Mouse (Mus musculus) embryonic facial prominence, embryonic 14.5 days (tissue): ENCODE measurements around the gene 1700069L16Rik. TPM values are rescaled to one million over a fixed set of nuclear protein-coding genes. Genes with fewer than 3 reads are reported as not detected.

Source experiments
- ATAC-seq: fragments of 200-750 bp; cut with Nextera tagmentation; 2 replicates; pipeline ENCODE4 v1.8.0; 2017; ENCODE audit warnings: low read depth, moderate number of reproducible peaks, moderate TSS enrichment
- DNase-seq: peaks from one replicate; pipeline ENCODE4 v3.0.0-alpha.2; 2015; ENCODE audit warnings: low spot score
- H3K27ac ChIP-seq: fragments of 300-500 bp; sonication (generic); replicated peaks from 2 replicates; pipeline ENCODE4 v1.5.1; 2014; ENCODE audit warnings: low read depth, mild to moderate bottlenecking, low read length, moderate library complexity
- H3K27me3 ChIP-seq: fragments of 300-500 bp; sonication (generic); replicated peaks from 2 replicates; pipeline ENCODE4 v1.6.1; 2014; ENCODE audit warnings: low read length; ENCODE audit not compliant: control insufficient read depth, insufficient read depth
- H3K36me3 ChIP-seq: fragments of 300-500 bp; sonication (generic); 2 replicates; pipeline ENCODE4 v1.6.1; 2014; ENCODE audit warnings: low read length, mixed read lengths; ENCODE audit not compliant: control insufficient read depth, insufficient read depth
- H3K4me1 ChIP-seq: fragments of 300-500 bp; sonication (generic); 2 replicates; pipeline ENCODE4 v1.6.1; 2014; ENCODE audit warnings: antibody characterized with exemption, low read length; ENCODE audit not compliant: control insufficient read depth, insufficient read depth
- H3K4me2 ChIP-seq: fragments of 300-500 bp; sonication (generic); 2 replicates; pipeline ENCODE4 v1.6.1; 2014; ENCODE audit warnings: low read depth, mild to moderate bottlenecking, low read length, moderate library complexity, mixed read lengths
- H3K4me3 ChIP-seq: fragments of 300-500 bp; sonication (generic); 2 replicates; pipeline ENCODE4 v1.5.1; 2014; ENCODE audit warnings: low read depth, mild to moderate bottlenecking, low read length
- H3K9ac ChIP-seq: fragments of 300-500 bp; sonication (generic); 2 replicates; pipeline ENCODE4 v1.6.1; 2014; ENCODE audit warnings: low read depth, mild to moderate bottlenecking, low read length, moderate library complexity, mixed read lengths
- H3K9me3 ChIP-seq: fragments of 300-500 bp; sonication (generic); 2 replicates; pipeline ENCODE4 v1.6.1; 2016; ENCODE audit warnings: low read length; ENCODE audit not compliant: control insufficient read depth
- WGBS: fragments of 180-500 bp; shearing (Covaris S2); extraction: QIAGEN DNeasy Blood & Tissue Kit; methylation state at CpG from one replicate; pipeline ENCODE4 v1.1.7; 2014; 5-methylcytosine and 5-hydroxymethylcytosine counted together
- polyA plus RNA-seq: library from polyadenylated mRNA; unstranded; fragments of >200 nt; fragmentation: Nextera tagmentation; extraction: Ambion mirVana; gene quantifications from 2 replicates; pipeline ENCODE4 v1.2.1, GENCODE M21; 2014

Gene 1700069L16Rik
- polyA plus RNA-seq, 1 experiment from 2014 or later: not detected

DNA sequence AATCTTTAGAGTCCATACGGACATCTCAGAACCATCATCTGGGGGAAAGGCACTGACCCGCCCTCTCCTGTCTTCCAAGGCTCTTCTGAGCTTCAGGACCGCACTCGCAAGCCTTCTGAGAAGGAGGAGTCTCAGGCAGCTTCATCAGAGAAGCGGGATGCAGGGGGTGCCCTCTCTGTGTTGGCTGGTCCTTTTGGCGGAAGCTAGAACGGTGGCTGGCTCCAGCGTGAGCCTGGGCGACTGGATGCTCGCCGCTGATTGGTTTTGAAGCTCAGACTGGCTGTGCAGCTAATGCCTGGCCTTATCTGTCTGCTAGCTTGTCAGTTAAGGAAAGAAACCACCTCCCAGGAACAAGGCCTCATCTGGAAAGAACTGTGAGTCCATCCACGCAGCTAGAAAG, 2.7 kb upstream of the 1700069L16Rik start:
- no peak overlapping the region for H3K4me3 ChIP-seq
- H3K9ac ChIP-seq: no peak overlapping the region
- DNase-seq (no peak), ATAC-seq (no peak)
- no peaks in the 10 kb centered on the region for H3K4me1 ChIP-seq
- H3K9me3 ChIP-seq: no peaks in the 10 kb centered on the region
- 67% methylated on average over 12 of the region's 12 CpGs for WGBS
- no peaks in the 10 kb centered on the region for H3K36me3 ChIP-seq
- no peak overlapping the region for H3K27ac ChIP-seq
- H3K4me2 ChIP-seq: no peak overlapping the region
- H3K27me3 ChIP-seq: no peaks in the 10 kb centered on the region

- Histone ChIP-seq H3K4me1 (no peaks in the 10 kb centered on the region), H3K36me3 (no peaks in the 10 kb centered on the region), H3K4me3 (no peak overlapping the region), H3K4me2 (no peak overlapping the region), H3K9ac (no peak overlapping the region), H3K27ac (no peak overlapping the region), H3K9me3 (no peaks in the 10 kb centered on the region), H3K27me3 (no peaks in the 10 kb centered on the region)
- WGBS: 69% methylated on average over 6 of the region's 6 CpGs
- DNase-seq (no peak), ATAC-seq (no peak)
Observed at GRCm38 (mm10) chr5:113726618-113727017, 2.0 kb upstream of the 1700069L16Rik start.

GRCm38 (mm10) chr5:113725417-113725816, 845 bp upstream of the 1700069L16Rik start:
- H3K4me1 ChIP-seq: no peaks in the 10 kb centered on the region
- H3K27ac ChIP-seq: no peak overlapping the region
- H3K36me3 ChIP-seq: no peaks in the 10 kb centered on the region

GRCm38 (mm10) chr5:113723567-113724237, 870 bp downstream of the 1700069L16Rik start:
- DNase-seq (no peak), ATAC-seq (no peak)
- no peaks in the 10 kb centered on the region for H3K9me3 ChIP-seq
- WGBS: 31% methylated on average over 8 of the region's 8 CpGs
- no peaks in the 10 kb centered on the region for H3K4me1 ChIP-seq
- no peak overlapping the region for H3K27ac ChIP-seq
- no peaks in the 10 kb centered on the region for H3K36me3 ChIP-seq
- no peak overlapping the region for H3K4me2 ChIP-seq
- H3K4me3 ChIP-seq: no peak overlapping the region
- no peak overlapping the region for H3K9ac ChIP-seq
- H3K27me3 ChIP-seq: no peaks in the 10 kb centered on the region

More at GRCm38 (mm10) chr5:113725417-113725816, 845 bp upstream of the 1700069L16Rik start:
- no peak for DNase-seq
- WGBS: 72% methylated on average over 12 of the region's 12 CpGs
- Histone ChIP-seq H3K9me3 (no peaks in the 10 kb centered on the region), H3K4me3 (no peak overlapping the region), H3K4me2 (no peak overlapping the region), H3K27me3 (no peaks in the 10 kb centered on the region), H3K9ac (no peak overlapping the region)
- no peak for ATAC-seq

GRCm38 (mm10) chr5:113722224-113723013, 2.2 kb downstream of the 1700069L16Rik start:
- Histone ChIP-seq H3K4me2 (no peak overlapping the region), H3K4me3 (no peak overlapping the region), H3K4me1 (no peaks in the 10 kb centered on the region), H3K27ac (no peak overlapping the region), H3K36me3 (no peaks in the 10 kb centered on the region), H3K9me3 (no peaks in the 10 kb centered on the region), H3K9ac (no peak overlapping the region), H3K27me3 (no peaks in the 10 kb centered on the region)
- ATAC-seq (no peak), DNase-seq (no peak)
- WGBS: 86% methylated on average over 10 of the region's 10 CpGs

GRCm38 (mm10) chr5:113719221-113719661, 5.3 kb downstream of the 1700069L16Rik start:
- no peak overlapping the region for H3K4me3 ChIP-seq
- DNase-seq: no peak

GRCm38 (mm10) chr5:113716581-113717388, 7.8 kb downstream of the 1700069L16Rik start:
- H3K27ac ChIP-seq: no peak overlapping the region
- H3K36me3 ChIP-seq: no peaks in the 10 kb centered on the region
- no peak overlapping the region for H3K4me3 ChIP-seq
- WGBS: 10% methylated on average over 12 of the region's 12 CpGs
- H3K4me1 ChIP-seq: no peaks in the 10 kb centered on the region
- no peak overlapping the region for H3K9ac ChIP-seq
- ATAC-seq (peak; percentile 76; the same call in 1 of the 2 replicates), DNase-seq (peak; percentile 87)
- H3K27me3 ChIP-seq: no peaks in the 10 kb centered on the region
- no peak overlapping the region for H3K4me2 ChIP-seq
- no peaks in the 10 kb centered on the region for H3K9me3 ChIP-seq

More at GRCm38 (mm10) chr5:113719221-113719661, 5.3 kb downstream of the 1700069L16Rik start:
- Histone ChIP-seq H3K9me3 (no peaks in the 10 kb centered on the region), H3K27me3 (no peaks in the 10 kb centered on the region), H3K4me2 (no peak overlapping the region), H3K36me3 (no peaks in the 10 kb centered on the region), H3K9ac (no peak overlapping the region), H3K4me1 (no peaks in the 10 kb centered on the region), H3K27ac (no peak overlapping the region)
- ATAC-seq: no peak
- 82% methylated on average over 8 of the region's 8 CpGs for WGBS

DNA sequence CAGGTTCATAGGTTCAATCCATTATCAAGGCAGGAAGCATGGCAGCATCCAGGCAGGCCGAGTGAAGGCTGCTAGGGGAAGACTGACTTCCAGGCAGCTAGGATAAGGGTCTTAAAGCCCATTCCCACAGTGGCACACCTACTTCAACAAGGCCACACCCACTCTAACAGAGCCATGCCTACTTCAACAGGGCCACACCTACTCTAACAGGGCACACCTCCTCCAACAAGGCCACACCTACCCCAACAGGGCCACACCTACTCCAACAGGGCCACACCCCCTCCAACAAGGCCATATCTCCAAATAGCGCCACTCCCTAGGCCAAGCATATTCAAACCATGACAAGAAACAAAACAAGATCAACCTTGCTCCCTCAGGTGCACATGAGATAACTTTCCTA, 11.7 kb downstream of the 1700069L16Rik start:
- no peak for ATAC-seq
- Histone ChIP-seq H3K4me1 (no peaks in the 10 kb centered on the region), H3K27ac (no peak overlapping the region), H3K9ac (no peak overlapping the region), H3K4me3 (no peak overlapping the region), H3K4me2 (no peak overlapping the region), H3K9me3 (no peaks in the 10 kb centered on the region), H3K36me3 (no peaks in the 10 kb centered on the region), H3K27me3 (no peaks in the 10 kb centered on the region; the same call in 1 of the 2 replicates)
- WGBS: 82% methylated on average over 2 of the region's 2 CpGs
- no peak for DNase-seq
